Mouse (Mus musculus) ovary, postnatal 36 days (tissue): Measurements from ENCODE around the gene Pdzd4.

Experiments used
- DNase-seq: peaks from one replicate; pipeline ENCODE4 v3.0.0; 2022; ENCODE audit warnings: low spot score, mixed read lengths

The Pdzd4 gene

DNA sequence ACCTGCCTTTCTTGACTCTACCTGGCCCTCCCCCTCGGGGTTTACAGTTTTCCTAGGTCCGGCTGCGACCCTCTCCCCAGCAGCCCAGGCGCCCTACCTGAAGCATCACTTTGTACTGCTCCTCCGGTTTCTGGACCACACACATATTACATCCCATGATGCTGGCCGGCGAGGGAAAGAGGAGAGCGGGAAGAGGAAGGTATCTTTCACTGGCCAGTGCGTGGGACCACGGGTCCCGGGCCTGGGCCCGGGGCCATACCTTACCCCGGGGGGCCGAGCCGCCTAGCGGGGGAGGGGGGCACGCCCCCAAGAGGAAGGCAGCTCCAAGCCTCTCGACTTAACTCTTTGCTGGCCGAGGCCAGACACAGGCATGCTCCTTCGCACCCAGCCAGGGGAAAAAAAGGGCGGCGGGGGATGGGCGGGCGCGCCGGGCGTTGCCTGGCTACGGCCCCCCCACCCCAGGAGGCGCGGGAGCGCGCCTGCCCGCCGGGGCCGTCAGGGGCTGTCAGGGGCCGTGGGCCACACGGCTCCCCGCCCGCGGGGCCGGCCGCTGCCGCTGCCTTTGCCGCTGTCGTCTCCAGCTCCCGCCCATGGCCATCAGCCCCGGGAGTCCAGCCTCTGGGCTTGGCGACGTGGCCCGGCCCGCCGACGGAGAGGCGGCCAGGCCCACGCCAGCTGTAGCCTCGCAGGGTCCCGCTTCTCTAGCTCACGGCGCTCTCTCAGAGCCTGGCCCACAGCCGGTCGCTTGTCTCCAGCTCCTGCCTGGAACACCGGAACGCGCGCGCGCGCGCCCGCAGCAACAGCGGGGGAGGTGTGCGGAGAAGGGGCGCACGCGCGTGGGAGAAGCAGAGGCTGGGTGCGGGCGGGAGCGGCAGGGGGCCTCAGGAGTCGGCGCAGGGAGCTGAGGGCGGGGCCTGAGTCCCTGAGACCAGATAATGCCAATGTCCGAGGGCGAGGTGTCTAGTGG, at the start of gene Pdzd4:
Gene Pdzd4, minus strand, starts transcription at position 785 of the 967 bp plus-strand sequence.
- DNase-seq: peak; percentile 52

GRCm38 (mm10) chrX:73871956-73872355, 47.2 kb upstream of the Pdzd4 start:
- no peak for DNase-seq

DNA sequence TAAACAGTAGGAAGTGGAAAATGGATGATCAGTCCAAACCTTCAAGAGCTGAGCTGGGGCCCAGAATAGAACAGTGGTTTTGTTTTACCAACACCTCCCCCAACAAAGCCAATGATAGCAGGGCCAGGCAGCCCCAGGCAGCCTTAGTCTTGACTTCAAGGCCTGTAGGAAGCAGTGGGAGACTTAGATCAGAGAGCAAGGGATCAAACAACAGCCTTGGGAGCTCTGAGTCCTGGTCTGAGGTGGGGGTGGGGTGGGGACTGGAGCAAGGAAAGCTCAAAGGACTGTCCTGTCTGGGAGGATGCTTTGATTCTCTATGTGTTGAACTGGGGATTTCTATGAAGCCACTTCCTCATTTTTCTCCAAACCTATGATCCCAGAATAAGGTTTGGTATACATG, 46.7 kb upstream of the Pdzd4 start:
- DNase-seq: no peak

DNA sequence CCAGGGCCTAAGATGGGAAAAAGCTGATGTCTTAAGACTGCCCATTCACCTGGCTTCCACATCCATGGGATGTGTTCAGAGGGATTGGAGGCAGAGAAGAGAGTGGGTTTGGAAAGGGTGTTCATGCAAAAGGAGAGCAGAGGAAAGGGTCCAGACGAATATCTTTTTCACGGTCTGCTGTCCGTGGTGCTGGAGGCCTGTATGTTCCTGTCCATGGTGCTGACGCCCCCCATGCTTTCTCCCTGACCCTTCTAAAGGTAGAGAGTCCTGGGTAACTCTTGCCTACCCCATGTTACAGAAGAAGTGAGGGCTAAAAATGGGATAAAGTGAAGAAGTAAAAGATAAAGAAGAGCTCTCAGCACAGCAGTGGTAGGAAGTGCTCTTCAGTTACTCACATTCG, 44.6 kb upstream of the Pdzd4 start:
- DNase-seq: peak; percentile 13

DNA sequence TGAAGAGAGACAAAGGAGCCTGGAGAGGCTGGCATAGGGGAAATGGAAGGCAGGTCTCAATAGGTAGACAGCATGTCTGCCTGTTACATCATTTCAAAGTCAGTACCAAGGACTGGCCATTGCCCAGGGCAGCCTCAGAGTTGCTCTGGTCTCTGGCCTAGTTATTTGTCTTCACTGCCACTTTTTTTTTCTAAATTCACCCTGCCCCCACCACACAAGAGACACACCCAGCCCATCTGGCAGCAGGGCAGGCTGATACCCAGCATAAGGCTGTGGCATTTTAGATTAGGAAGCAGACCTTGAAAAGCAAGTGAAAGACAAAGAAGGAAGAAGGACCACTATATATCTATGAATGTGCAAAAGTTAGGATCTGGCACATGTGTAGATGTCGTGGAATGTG, 43.1 kb upstream of the Pdzd4 start:
- no peak for DNase-seq

- no peak for DNase-seq
These were observed 42.5 kb upstream of the Pdzd4 start for GRCm38 (mm10) chrX:73867256-73867655.

DNA sequence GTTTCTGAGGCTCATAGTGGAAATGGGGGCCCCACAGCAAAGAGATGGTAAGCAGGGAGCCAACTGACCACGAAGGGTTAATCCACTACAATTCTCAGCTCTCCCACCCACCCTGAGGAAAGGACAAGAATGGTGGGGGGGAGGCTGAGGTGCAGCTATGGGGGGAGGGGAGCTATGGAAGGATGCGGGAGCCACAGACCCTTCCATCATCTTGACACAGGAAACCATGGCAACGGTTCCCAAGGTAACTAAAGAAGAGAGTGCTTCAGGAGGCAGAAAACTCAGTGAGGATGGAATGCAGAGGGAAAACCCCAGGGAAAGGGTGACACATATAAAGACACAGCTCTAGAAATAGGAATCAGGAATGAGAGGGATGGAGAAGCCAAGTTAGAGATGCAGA, 39.9 kb upstream of the Pdzd4 start:
- DNase-seq: no peak

- DNase-seq: no peak
These were observed 30.3 kb upstream of the Pdzd4 start for GRCm38 (mm10) chrX:73855087-73855408.

DNA sequence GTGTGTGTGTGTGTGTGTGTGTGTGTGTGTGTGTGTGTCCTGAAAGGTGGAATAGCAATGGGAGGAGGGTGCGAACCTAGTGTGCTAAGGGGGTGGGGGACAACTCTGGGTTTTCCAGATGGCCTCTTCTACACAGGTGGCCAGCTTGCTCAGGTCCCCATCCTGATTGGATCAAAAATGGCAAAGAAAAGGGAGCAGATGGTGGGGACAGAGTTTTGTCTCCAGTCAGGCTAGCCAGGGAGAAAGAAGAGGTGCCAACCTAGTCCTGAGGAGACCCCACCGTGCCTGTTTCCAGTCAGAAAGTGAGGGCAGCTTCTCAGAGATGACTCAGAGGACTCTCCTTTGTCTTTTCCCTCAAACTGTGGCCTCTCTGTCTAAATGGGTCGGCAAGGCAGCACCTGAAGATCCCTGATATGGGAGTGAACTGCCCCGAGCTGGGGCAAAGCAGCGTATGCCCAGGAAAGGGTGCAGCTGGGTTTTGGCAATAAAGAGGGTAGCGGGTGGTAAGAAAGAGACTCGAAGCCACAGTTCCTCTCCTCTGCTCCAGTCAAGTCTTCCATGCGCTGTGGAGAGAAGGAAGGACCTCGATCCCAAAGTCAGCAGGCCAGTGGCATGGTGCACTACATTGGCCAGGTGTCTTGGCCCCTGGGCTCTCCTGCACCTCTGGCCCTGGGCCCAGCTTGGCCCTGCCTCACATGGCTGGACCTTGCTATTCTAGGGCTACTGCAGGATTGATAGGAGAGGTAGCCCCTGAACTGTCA, 29.7 kb upstream of the Pdzd4 start:
- DNase-seq: no peak

DNA sequence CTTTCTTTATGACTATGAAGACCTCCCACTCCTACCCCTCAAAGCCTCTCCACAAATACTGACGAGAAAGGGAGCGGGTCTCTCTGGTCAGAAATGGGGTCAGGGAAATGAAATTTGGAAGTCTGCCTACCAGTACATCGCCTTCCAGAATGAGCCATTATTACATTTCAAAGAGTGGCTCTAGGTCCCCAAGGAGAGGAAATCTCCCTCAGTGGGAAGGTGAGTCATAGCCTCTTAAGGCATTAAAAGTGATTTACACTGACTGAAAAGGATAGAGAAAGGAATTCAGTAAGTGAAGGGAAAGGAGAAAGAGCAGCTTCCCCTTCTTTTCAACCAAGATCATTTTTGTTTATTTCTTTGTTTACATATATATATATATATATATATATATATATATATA, 11.9 kb upstream of the Pdzd4 start:
- no peak for DNase-seq

DNA sequence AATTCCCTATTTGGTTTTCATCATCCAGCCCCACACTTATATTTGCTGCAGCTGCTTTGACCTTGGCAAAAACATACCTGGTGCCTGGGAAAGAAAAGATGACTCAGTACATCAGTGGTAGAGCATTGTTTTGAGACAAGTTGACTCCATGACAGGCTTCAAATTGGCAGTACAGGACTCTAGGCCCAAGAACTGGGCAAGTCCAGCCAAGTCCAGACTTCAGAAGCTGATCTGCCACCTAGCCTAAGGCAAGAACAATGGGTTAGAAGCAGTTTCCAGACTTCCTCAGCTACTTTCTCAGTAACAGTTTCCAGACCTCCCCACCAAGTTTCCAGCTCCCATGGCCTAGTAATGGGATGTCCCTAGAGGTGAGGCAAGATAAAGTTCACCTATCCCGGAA, 11.0 kb upstream of the Pdzd4 start:
- no peak for DNase-seq

GRCm38 (mm10) chrX:73823747-73824146, 1.0 kb downstream of the Pdzd4 start:
- DNase-seq: no peak

GRCm38 (mm10) chrX:73816596-73817314, 8.0 kb downstream of the Pdzd4 start:
- DNase-seq: no peak

DNA sequence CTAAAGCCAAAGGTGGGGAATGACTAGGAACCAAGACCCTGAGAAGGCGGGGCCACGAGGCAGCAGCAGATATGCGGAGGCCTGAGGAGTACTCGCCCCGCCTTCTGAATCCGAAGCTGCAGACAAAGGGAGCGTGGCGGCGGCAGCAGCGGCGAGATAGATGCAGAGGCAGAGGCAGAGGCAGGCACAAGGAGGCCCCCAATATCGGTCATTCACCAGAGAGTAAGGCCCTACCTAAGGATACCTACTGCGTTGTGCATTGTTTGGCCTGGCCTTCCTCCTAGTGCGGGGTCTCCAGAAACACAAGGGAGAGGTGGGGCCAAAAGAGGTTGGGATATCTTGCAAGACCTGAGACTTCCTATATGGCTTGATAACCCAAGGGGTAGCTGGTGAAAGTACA, 9.7 kb downstream of the Pdzd4 start:
- no peak for DNase-seq

GRCm38 (mm10) chrX:73805814-73806213, 19.0 kb downstream of the Pdzd4 start:
- no peak for DNase-seq

- peak; percentile 70 for DNase-seq
These were observed 26.3 kb downstream of the Pdzd4 start for GRCm38 (mm10) chrX:73798502-73798901.

DNA sequence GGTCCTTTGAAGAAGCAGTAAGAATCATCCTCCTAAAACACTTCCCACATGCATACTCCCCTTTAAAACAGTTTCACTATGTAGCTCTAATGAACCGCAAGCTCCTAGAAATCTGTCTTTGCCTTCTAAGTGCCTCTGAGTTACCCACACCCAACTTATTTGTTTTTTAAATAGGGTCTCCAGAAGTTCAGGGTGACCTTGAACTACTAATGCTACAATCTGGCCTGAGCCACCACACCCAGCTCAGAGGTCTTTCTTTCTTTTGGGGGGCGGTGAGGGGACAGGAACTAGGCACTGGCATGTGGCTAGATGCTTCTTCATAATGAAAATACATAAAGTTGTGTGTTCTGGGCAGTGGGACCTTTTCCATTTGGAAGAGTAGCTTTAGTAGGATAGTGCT, 27.3 kb downstream of the Pdzd4 start:
- DNase-seq: no peak

DNA sequence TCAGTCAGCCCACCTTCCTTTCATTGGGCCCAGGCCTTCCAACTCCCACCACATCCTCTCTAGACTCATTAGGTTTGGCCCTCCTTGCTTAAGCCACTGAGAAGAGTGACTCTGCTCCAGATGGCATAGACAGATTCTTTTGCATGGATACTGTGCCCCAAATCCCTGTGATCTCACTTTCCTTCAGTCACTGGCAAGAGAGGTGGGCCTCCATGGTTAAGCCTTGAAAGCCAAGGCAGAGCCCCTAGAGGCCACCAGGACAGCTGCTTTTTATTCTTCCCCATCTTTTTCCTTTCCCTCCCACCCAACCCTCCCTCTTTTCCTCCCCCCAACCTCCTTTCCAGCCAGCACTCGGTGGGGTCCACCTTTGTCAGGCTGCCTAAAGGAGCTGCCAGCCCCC, 31.3 kb downstream of the Pdzd4 start:
- no peak for DNase-seq

- no peak for DNase-seq
These were observed 31.7 kb downstream of the Pdzd4 start for GRCm38 (mm10) chrX:73793039-73793438.

DNA sequence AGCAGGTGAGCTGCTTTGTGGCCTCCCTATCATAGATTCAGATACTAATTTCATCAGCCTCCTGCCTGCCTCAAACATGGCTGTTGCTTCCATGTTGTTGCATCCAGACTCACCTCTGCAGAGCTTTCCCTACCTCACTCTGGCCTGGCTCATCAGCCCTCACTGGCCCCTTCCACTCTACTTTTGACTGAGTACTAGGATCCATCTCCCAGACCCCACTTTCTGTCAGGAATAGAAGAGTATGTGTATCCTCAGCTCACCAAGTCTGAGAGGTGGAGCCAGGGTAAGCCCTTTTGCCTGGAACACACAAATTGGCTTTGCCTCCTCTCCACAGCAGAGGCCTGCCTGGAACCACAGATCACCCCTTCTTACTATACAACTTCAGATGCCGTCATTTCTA, 36.3 kb downstream of the Pdzd4 start:
- DNase-seq: no peak

DNA sequence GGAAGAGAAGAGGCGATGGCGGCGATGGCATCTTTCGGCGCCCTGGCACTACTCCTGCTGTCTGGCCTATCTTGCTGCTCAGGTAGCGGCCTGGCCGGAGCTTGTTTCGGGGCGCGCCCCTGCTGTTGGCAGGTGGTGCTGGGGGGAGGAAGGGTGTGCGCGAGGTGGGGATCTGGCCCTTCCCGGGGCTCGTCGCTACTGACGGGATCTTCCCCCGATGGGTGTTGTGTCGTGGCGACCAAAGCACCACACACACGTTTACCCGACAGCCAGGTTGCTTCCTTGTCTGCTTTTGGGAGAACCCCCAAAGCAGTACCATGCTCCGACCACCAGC, 37.6 kb downstream of the Pdzd4 start:
- no peak for DNase-seq

- peak; percentile 86 for DNase-seq
These were observed 38.2 kb downstream of the Pdzd4 start, which contains the start of the genes Idh3g and Ssr4 for GRCm38 (mm10) chrX:73786364-73787224. Idh3g (minus strand) TSS chrX:73786897. Ssr4 (plus strand) TSS chrX:73787028.
